Mouse (Mus musculus): ENCODE measurements around the gene Eef1akmt3.

Gene Eef1akmt3

GRCm38 (mm10) chr10:127055406-127055805, 14.1 kb upstream of the Eef1akmt3 start:
- no peak for DNase-seq (ENCODE audit: extremely low read depth, insufficient read length, low spot score)

- DNase-seq (ENCODE audit: extremely low read depth, insufficient read length, low spot score), result no peak
Observed at GRCm38 (mm10) chr10:127054646-127055045, 13.3 kb upstream of the Eef1akmt3 start.

- no peak for DNase-seq (ENCODE audit: extremely low read depth, insufficient read length, low spot score)
Observed at GRCm38 (mm10) chr10:127050119-127050474, 8.8 kb upstream of the Eef1akmt3 start.

DNA sequence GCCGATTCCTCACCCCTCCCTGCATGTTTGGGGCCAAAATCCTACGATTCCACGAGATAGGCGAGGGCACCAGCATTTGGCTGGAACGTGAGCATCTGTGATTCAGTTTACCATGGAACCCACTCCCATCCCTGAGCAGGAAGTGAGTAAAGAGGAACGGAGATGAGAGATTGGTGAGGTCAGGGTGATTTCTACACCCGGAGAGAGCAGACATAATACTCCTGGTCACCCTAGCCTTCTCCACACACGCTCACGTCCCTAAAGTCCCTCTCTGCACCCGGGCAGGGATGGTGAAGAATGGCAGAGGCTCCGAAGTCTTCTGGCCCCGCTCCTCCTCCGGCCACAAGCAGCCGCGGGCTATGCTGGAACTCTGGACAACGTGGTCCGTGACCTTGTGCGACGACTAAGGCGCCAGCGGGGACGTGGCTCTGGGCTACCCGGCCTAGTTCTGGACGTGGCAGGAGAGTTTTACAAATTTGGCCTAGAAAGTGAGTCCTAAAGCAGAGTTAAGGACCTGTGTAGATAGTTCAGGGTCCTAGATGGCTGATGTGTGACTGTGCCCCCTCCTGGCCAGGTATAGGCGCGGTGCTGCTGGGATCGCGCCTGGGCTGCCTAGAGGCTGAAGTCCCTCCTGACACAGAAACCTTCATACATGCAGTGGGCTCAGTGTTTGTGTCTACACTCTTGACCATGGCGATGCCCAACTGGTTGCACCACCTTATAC, 8.2 kb upstream of the Eef1akmt3 start:
- no peak for DNase-seq (ENCODE audit: extremely low read depth, insufficient read length, low spot score)

- DNase-seq (ENCODE audit: extremely low read depth, insufficient read length, low spot score), result no peak
Observed at GRCm38 (mm10) chr10:127048608-127049394, 7.5 kb upstream of the Eef1akmt3 start.

GRCm38 (mm10) chr10:127047954-127048353, 6.6 kb upstream of the Eef1akmt3 start, which contains the start of gene Cyp27b1:
TSS of gene Cyp27b1 (plus strand) at chr10:127048250.
- no peak for DNase-seq (ENCODE audit: extremely low read depth, insufficient read length, low spot score)

DNA sequence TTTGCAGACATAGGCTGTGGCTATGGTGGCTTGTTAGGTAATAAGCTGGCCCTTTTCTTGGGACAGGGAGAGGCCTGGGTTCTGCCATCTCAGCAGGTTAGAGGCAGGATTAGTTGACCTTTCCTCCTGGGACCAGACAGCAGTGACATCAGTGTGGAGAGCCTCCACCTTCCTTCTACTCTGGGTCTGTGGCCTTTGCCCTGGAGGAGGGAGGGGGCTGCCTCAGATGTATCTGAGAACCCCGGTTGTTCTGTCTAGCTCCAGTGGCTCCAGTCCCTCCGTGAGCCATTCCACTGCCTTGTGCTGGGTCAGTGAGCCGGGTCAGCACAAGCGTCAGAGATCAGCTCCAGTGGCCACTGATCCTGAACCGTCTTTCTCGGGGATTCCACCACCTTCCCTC, 1.9 kb upstream of the Eef1akmt3 start:
- DNase-seq (ENCODE audit: extremely low read depth, insufficient read length, low spot score), result no peak

DNA sequence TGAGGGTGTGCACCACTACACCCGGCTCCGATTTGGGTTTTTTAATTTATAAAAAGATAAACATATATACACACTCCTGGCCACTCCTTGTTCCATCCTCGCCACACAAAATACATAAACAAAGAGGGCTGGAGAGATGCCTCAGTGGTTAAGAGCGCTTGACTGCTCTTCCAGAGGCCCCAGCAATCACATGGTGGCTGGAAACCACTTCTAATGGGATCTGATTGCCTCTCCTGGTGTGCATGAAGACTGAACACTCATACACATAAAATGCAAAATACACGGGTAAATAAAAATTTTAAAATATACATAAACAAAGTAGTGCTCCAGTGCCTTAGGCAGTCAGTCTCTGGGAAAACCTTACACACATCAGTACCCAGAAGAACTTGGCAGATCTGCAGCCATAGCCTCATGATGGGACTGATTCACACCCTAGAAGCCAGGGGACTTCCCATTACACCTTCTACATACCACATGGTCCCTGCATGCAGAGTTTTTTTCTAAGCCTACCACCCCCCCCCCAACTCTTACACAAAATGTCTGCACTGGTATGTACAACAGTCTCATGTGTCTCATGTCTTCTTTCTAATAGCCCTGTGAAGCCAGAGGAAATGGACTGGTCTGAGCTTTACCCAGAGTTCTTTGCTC, 1.3 kb upstream of the Eef1akmt3 start:
- no peak for DNase-seq (ENCODE audit: extremely low read depth, insufficient read length, low spot score)

DNA sequence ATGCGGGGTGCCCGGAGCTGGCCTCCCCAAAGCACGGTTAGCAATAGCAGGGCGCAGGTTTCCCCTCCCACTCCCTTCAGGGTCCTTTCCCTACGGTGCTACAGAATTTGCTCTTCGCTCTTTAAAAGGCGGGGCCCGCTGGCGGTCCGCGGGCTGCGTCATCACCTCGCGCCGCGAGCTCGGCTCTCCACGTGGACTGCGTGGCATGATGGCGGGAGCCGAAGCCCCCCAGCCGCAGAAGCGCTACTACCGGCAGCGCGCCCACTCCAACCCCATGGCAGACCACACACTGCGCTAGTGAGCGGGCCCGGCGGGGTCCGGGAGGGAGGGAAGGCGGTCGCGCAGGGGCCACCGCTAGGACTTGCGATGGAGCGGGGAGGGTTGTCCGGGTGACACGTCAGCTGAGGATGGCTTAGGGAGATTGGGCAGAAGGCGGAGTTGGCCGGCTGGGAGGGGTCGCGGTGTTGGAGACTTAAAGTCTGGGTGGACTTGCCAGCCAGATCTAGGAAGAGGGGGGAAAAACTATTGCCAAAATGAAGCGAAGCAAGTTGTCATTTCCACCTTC, 543 bp upstream of the Eef1akmt3 start:
- peak; percentile 95 for DNase-seq (ENCODE audit: extremely low read depth, insufficient read length, low spot score)

DNA sequence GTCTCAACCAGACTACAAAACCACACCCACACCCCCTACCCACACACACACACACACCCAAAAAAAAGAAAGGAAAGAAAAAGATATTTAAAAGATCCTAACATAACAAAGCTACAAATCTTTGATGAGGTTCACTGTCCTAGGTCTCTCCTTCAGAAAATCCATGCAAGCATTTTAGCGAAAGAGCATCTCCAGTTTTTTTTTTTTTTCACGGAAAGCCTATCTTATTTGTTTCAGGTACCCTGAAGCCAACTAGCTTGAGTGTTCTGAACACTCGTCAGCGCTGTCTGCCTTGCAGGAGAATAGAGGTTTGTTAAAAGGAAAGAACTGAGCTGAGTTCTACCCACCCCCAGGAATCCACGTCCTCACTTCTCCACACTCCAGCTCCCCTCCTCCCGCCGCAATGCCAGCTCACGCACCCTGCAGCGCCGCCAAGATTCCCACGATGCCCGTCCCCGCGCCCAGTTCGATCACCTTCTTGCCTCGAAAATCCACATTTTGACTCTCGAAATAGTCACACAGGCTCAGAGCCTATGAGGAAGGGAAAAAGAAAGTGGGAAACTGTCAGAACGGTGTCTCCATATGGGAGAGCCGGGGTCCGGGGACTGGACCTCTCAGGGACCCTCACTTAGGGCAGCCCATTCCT, 621 bp downstream of the Eef1akmt3 start:
- DNase-seq (ENCODE audit: extremely low read depth, insufficient read length, low spot score), result peak; percentile 65

DNA sequence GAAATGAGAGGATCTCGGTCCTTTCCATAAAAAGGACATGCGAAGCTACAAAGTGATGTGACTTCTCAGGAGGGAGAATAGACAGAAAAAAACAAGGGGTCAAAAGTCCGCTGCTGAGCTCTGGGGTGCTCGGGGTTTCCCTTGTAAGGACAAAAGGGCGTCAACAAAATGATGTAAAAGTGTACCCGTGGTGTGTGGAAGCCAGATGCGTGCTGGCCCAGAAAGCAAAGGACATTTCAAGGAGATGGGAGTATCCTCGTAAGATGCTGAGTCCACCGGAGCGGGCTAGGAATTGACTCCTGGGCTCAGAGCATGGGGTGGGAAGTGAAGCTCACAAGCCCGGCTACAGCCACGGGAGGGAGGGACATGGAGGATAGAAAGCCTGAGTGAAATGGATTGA, 3.7 kb downstream of the Eef1akmt3 start:
- no peak for DNase-seq (ENCODE audit: extremely low read depth, insufficient read length, low spot score)

DNA sequence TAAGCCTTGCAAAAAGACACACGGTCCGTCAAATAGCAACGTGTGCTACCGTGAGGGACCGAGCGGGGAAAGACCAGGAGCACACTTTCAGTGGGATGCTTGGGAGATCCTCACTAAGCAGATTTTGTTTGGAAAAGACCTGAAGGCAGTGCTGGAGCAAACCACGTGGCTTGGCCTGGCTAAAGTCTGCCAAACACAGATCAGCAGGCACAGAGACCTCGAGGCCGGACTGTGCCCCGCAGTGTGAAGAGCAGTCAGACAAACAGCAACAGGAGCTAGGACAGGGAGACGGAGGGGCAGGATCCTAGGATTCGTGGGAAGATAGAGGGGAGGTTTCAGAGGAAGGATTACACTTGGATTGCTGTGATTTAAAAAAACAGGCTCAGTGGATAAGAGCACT, 5.0 kb downstream of the Eef1akmt3 start:
- no peak for DNase-seq (ENCODE audit: extremely low read depth, insufficient read length, low spot score)

DNA sequence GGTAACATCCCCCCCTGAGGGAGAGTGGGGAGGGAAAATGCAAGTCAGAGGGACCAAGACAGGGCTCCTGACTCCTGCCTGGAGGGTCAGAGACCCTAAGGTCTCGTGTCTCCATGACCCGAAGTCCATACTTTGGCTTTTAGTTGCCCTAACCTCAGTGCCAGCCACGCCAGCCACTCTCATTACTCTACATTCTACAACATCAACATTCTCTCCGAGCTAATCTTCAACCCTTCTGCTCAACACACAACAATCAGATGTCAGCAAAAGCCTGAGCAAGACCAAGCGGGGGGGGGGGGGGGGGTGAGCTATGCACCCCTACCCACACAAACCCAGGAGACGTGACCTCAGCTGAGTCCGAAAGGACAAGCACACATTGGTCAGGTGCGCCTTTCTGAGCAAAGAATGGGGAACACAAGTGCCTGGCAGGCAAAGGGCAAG, 8.0 kb downstream of the Eef1akmt3 start:
- DNase-seq (ENCODE audit: extremely low read depth, insufficient read length, low spot score), result no peak

- peak; percentile 91 for DNase-seq (ENCODE audit: extremely low read depth, insufficient read length, low spot score)
Observed at GRCm38 (mm10) chr10:127030336-127031296, 10.7 kb downstream of the Eef1akmt3 start, which contains the start of gene Tsfm. TSS of gene Tsfm (minus strand) at chr10:127030840.

GRCm38 (mm10) chr10:127018422-127018821, 22.9 kb downstream of the Eef1akmt3 start:
- DNase-seq (ENCODE audit: extremely low read depth, insufficient read length, low spot score), result no peak

DNA sequence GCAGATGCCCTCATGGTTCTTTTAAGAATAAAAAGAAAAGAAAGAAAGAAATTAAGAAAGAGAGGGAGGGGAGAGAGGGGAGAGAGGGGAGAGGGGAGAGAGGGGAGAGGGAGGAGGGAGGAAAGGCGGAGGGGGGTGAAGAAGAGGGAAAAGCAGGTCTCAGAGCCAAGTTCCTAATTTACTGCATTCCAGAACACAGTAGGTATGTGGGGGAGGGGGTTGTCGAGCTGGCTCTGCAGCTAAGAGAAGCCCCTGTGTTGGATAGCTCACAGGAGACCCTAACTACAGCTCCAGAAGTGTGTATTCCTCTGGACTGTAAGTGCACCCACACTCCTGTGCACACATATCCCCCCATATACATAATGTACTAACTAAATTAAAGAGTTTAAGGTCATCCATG, 24.2 kb downstream of the Eef1akmt3 start:
- no peak for DNase-seq (ENCODE audit: extremely low read depth, insufficient read length, low spot score)

DNA sequence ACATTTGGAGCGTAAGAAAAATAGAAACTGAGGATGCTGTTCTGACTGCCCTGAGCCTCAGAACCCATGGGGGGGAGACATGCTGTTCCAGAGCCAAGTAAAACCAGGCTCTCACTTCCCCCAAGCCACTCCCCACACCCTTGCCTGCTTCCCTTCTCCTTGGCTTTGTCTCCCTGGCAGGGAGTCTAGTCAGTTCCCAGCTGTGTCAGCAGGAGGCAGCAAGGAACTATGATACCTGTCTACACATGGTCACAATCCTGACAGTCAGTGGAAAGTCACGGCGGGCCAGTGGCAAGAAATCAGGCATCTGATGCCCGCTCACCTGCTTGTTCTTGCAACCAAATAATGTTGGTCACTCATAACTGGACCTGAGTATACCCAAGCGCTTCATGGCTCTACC, 24.8 kb downstream of the Eef1akmt3 start:
- no peak for DNase-seq (ENCODE audit: extremely low read depth, insufficient read length, low spot score)

- no peak for DNase-seq (ENCODE audit: extremely low read depth, insufficient read length, low spot score)
Observed at GRCm38 (mm10) chr10:127003806-127004205, 37.5 kb downstream of the Eef1akmt3 start.

DNA sequence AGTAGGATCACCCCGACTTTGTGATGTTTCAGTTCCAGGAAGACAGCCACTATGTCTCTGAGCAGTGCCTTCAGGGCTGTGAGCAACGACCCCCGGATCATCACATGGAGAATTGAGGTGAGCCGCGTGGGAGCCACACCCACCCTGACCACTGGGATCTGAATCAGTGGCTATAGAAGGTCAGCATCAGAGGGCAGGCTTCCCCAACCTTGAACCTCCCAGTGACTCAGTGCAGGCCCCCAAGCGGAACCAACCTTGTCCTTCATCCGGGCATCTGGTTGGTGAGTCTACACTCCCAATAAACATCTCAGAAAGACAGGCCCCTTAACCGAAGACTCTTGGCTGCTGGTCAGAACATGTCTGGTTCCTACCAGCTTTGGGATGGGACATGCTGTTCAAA, 38.0 kb downstream of the Eef1akmt3 start:
- no peak for DNase-seq (ENCODE audit: extremely low read depth, insufficient read length, low spot score)

DNA sequence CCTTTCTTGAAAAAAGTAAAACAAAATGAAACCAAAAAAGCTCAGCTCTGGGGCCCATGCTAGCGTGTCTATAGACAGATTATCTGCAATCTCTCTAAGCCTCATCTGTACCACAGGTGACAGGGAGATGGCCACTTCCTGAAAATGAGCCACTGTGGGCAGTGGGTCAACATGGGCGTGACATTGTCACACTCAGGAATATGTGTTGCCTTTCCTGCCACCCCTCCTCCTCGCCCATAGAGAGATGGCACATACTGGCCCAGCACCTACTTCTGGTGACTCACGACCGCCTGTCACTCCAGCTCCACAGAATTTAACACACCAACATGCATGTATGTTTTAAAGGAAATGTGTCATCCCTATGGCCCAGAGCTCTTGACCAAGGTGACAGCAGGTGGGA, 38.5 kb downstream of the Eef1akmt3 start:
- DNase-seq (ENCODE audit: extremely low read depth, insufficient read length, low spot score), result no peak

Measured in 3134 (cell line).